Mouse (Mus musculus) left cerebral cortex, adult 18-20 months (tissue): ENCODE data around the gene Abcb10. TPM values are rescaled to one million over a fixed set of nuclear protein-coding genes. Genes with fewer than 3 reads are reported as not detected.

ENCODE experiments used
- DNase-seq, 2 experiments: peaks; one replicate each; pipeline ENCODE4 v3.0.0; 2021 to 2022; ENCODE audit warnings: low spot score in 2 of 2, mixed read lengths in 1 of 2
- microRNA-seq, 2 experiments: library from miRNA; unstranded; fragments of <30 nt; microRNA quantifications; one replicate each; pipeline ENCODE4 v1.2.0; 2021
- total RNA-seq, 2 experiments: library from RNA; stranded (reverse); gene quantifications; 2 replicates each; pipeline ENCODE4 v1.2.3; 2021

Gene Abcb10
- total RNA-seq, 2 experiments from 2014 or later = 17.3 to 20.1 TPM

DNA sequence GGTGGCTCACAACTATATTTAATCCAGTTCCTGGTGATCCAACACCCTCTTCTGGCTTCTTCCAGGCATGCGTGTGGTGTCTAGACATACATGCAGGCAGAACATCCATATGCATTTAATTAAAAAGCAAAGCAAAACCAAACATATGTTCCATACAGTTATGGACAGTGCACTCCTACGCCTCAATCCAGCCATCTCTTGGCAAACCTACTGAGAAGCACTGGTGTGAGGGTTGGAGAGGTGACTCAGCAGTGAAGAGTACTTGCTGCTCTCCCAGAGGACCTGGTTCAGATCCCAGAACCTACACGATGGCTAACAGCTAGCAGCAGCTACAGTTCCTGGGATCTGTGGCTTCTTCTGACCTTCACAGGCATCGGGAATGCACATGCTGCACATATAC, 70.7 kb downstream of the Abcb10 start:
- DNase-seq = peak; percentile 40 to 62

DNA sequence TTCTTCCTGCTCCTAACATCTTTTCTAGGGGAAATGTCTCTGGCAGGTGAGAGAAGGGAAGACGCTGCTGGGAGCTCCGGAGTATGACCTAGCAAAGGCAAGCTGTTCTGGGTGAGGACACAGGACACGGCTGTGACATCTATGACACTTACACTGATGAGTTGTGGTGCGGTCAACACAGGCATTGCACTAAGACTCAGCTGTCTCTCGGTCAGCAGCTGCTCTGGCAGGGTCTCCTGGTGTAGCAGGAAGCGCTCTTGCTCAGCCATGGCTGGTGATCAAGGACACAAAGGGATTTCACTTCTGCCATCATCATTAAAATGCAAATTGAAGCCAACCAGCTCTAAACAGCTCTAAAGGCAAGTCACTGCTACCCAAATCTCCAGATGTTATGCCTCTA, 75.3 kb downstream of the Abcb10 start:
- no peak for DNase-seq

DNA sequence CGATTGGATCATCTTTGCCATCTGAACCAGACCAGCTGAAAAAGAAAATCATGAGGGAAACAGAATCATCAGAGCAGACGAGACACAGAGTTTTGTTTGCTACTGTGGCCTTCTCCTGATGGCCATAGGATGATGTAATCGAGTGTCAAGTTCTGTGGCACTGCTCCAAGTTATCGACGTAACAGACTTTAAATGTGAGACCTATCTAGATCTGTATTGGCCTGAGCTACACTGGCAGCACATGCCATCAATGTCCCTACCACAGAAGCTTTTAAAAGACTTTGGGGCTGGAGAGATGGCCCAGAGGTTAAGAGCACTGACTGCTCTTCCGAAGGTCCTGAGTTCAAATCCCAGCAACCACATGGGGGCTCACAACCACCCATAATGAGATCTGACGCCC, 80.3 kb downstream of the Abcb10 start:
- no peak for DNase-seq

Small RNAs within 50 kb of the gene (microRNA-seq; reads per million reads assigned to microRNA genes)
- gene Mir1967 = 0 reads per million in 2 experiments

Other genes starting within 250 kb of the Abcb10 start
- gene Rab4a, start 177.1 kb downstream of the Abcb10 start, total RNA-seq = 10 to 100 TPM; 45.1 to 50.6 TPM
- gene Ccsap, start 122.9 kb downstream of the Abcb10 start, total RNA-seq = 10 to 100 TPM; 62.6 to 74.7 TPM
- 10 to 100 TPM; 10.2 to 11.9 TPM for gene Acta1, start 88.4 kb downstream of the Abcb10 start, total RNA-seq
- 10 to 100 TPM; 21.7 to 23.5 TPM for gene Nup133, start 33.9 kb downstream of the Abcb10 start, total RNA-seq
- 10 to 100 TPM; 21.2 to 23.9 TPM for gene Taf5l, start 38.3 kb upstream of the Abcb10 start, total RNA-seq
- gene Urb2, start 38.4 kb upstream of the Abcb10 start, total RNA-seq = 10 to 100 TPM; 12.1 to 12.9 TPM
- gene Galnt2, start 248.3 kb upstream of the Abcb10 start, total RNA-seq = 10 to 100 TPM; 51.5 to 60.6 TPM